10 mouse cellular contexts compared by ENCODE assay signal in genomic region chrX:38589827-38590226, GRCm38 (mm10). TPM values are rescaled to one million over a fixed set of nuclear protein-coding genes. Genes with fewer than 3 reads are reported as not detected.
DNase-seq lines count a peak whose midpoint lies in the region; ATAC-seq and TF ChIP-seq lines count a peak whose summit lies in the region.
"Had no signal": no experiment of that assay in that cellular context is flagged by ENCODE, and none has a peak within 500 bp of the region (broad histone marks: within the 10 kb centered on the region; RNA-seq: fewer than 3 reads in every experiment).

No protein-coding gene starts in this region.

- peak; percentile 49 for DNase-seq in intestine, embryonic 14.5 days (ENCODE audit: low spot score)
- peak; percentile 86 for DNase-seq in ZHBTc4 (ENCODE audit: low read depth, low spot score)
- peak; percentile 64 for DNase-seq in kidney, postnatal 0 days (ENCODE audit: low spot score)
- DNase-seq in lung, postnatal 10 days: peak; percentile 6
- DNase-seq in T-cell, adult 2 months (ENCODE audit: low spot score): no peak
- no peak for DNase-seq in frontal cortex, postnatal 10 days (ENCODE audit: low spot score in 2 of 2)
- DNase-seq: thymus, postnatal 14 days had no signal

- no peak overlapping the region for H3K27ac ChIP-seq in intestine, embryonic 14.5 days (ENCODE audit: low read depth)
- H3K27ac ChIP-seq in intestine, postnatal 0 days (ENCODE audit: low read depth, low read length): no peak overlapping the region
- peak overlapping the region; percentile 31; the same call in 1 of the 2 replicates for H3K27ac ChIP-seq in kidney, postnatal 0 days
- H3K27ac ChIP-seq in forebrain, embryonic 15.5 days (replicated peaks): no peak overlapping the region
- H3K27ac ChIP-seq: embryonic facial prominence, embryonic 15.5 days had no signal

- 0 out of 2 replicates have a peak, but pooled peaks have one; percentile 50 for ATAC-seq in intestine, embryonic 14.5 days (replicated peaks; ENCODE audit: low FRiP score, low TSS enrichment, low read depth)
- no peak for ATAC-seq in intestine, postnatal 0 days
- ATAC-seq in kidney, postnatal 0 days (replicated peaks; ENCODE audit: low FRiP score, low read depth): no peak
- no peak for ATAC-seq in forebrain, embryonic 15.5 days (replicated peaks)

- H3K4me2 ChIP-seq in intestine, embryonic 14.5 days (ENCODE audit: low read length): no peak overlapping the region
- H3K4me2 ChIP-seq in intestine, postnatal 0 days (replicated peaks; ENCODE audit: low read depth): no peak overlapping the region
- no peak overlapping the region for H3K4me2 ChIP-seq in kidney, postnatal 0 days (ENCODE audit: low read length)
- H3K4me2 ChIP-seq in forebrain, embryonic 15.5 days (replicated peaks): no peak overlapping the region
- H3K4me2 ChIP-seq: embryonic facial prominence, embryonic 15.5 days had no signal

- no peak overlapping the region for H3K9ac ChIP-seq in intestine, embryonic 14.5 days (ENCODE audit: low read length)
- H3K9ac ChIP-seq in intestine, postnatal 0 days (ENCODE audit: low read depth, low read length): no peak overlapping the region
- H3K9ac ChIP-seq in kidney, postnatal 0 days (ENCODE audit: low read depth, low read length): no peak overlapping the region
- H3K9ac ChIP-seq in forebrain, embryonic 15.5 days (replicated peaks): no peak overlapping the region
- H3K9ac ChIP-seq: embryonic facial prominence, embryonic 15.5 days had no signal

- no peaks in the 10 kb centered on the region for H3K27me3 ChIP-seq in intestine, embryonic 14.5 days (replicated peaks; ENCODE audit: control insufficient read depth, insufficient read depth, low read length)
- H3K27me3 ChIP-seq in intestine, postnatal 0 days (replicated peaks; ENCODE audit: control insufficient read depth, insufficient read depth, low read length): no peaks in the 10 kb centered on the region
- H3K27me3 ChIP-seq in kidney, postnatal 0 days (ENCODE audit: insufficient read depth, low read length): no peaks in the 10 kb centered on the region
- H3K27me3 ChIP-seq in forebrain, embryonic 15.5 days: no peaks in the 10 kb centered on the region
- H3K27me3 ChIP-seq: embryonic facial prominence, embryonic 15.5 days had no signal

- H3K36me3 ChIP-seq in intestine, embryonic 14.5 days (ENCODE audit: control insufficient read depth, insufficient read depth, low read length): no peaks in the 10 kb centered on the region
- no peaks in the 10 kb centered on the region for H3K36me3 ChIP-seq in intestine, postnatal 0 days (ENCODE audit: control insufficient read depth, insufficient read depth)
- no peaks in the 10 kb centered on the region for H3K36me3 ChIP-seq in kidney, postnatal 0 days (ENCODE audit: insufficient read depth, low read length)
- H3K36me3 ChIP-seq in forebrain, embryonic 15.5 days: no peaks in the 10 kb centered on the region
- H3K36me3 ChIP-seq: embryonic facial prominence, embryonic 15.5 days had no signal

- no peaks in the 10 kb centered on the region for H3K9me3 ChIP-seq in intestine, embryonic 14.5 days (ENCODE audit: control insufficient read depth, low read length)
- H3K9me3 ChIP-seq in intestine, postnatal 0 days (ENCODE audit: control insufficient read depth): no peaks in the 10 kb centered on the region
- no peaks in the 10 kb centered on the region for H3K9me3 ChIP-seq in kidney, postnatal 0 days (replicated peaks; ENCODE audit: low read length)
- no peaks in the 10 kb centered on the region for H3K9me3 ChIP-seq in forebrain, embryonic 15.5 days
- H3K9me3 ChIP-seq: embryonic facial prominence, embryonic 15.5 days had no signal

- H3K4me1 ChIP-seq in intestine, embryonic 14.5 days (replicated peaks; ENCODE audit: control insufficient read depth, insufficient read depth, low read length): no peaks in the 10 kb centered on the region
- H3K4me1 ChIP-seq in intestine, postnatal 0 days (replicated peaks; ENCODE audit: control insufficient read depth, insufficient read depth, low read length): no peaks in the 10 kb centered on the region
- no peaks in the 10 kb centered on the region for H3K4me1 ChIP-seq in kidney, postnatal 0 days (replicated peaks; ENCODE audit: insufficient read depth, low read length)
- H3K4me1 ChIP-seq in forebrain, embryonic 15.5 days: no peaks in the 10 kb centered on the region
- H3K4me1 ChIP-seq: embryonic facial prominence, embryonic 15.5 days had no signal

- no peak for TF ChIP-seq CTCF in intestine, postnatal 0 days (IDR thresholded peaks at IDR 0.05; ENCODE audit: low read depth)
- no peak for TF ChIP-seq CTCF in kidney, postnatal 0 days (IDR thresholded peaks at IDR 0.05; ENCODE audit: low read depth)

- 34% methylated on average over 4 of the region's 4 CpGs for WGBS in intestine, embryonic 14.5 days
- WGBS in intestine, postnatal 0 days: 40% methylated on average over 4 of the region's 4 CpGs
- 29% methylated on average over 4 of the region's 4 CpGs for WGBS in kidney, postnatal 0 days
- WGBS in forebrain, embryonic 15.5 days: 63% methylated on average over 4 of the region's 4 CpGs

- H3K4me3 ChIP-seq in intestine, embryonic 14.5 days (ENCODE audit: low read depth, low read length): no peak overlapping the region
- no peak overlapping the region for H3K4me3 ChIP-seq in intestine, postnatal 0 days (ENCODE audit: low read depth, low read length)
- no peak overlapping the region for H3K4me3 ChIP-seq in kidney, postnatal 0 days (replicated peaks; ENCODE audit: low read depth, low read length)
- no peak overlapping the region for H3K4me3 ChIP-seq in forebrain, embryonic 15.5 days
- H3K4me3 ChIP-seq: embryonic facial prominence, embryonic 15.5 days had no signal

RNA-seq across cellular contexts. Expression of gene Mcts1, which starts 10.6 kb away (rescaled TPM):
- 86.0 and 86.4 TPM in 2 replicates for polyA plus RNA-seq in intestine, embryonic 14.5 days (2014; fragmentation: Nextera tagmentation; extraction: Ambion mirVana)
- polyA plus RNA-seq in intestine, postnatal 0 days (2015; fragmentation: Nextera tagmentation; extraction: Ambion mirVana): 93.5 and 94.7 TPM in 2 replicates
- polyA plus RNA-seq in kidney, postnatal 0 days (2015; fragmentation: Nextera tagmentation; extraction: Ambion mirVana): 92.6 and 97.2 TPM in 2 replicates
- polyA plus RNA-seq in forebrain, embryonic 15.5 days (2015; fragmentation: Nextera tagmentation; extraction: Ambion mirVana): 147 and 152 TPM in 2 replicates

RNA-seq across cellular contexts. Expression of gene Cul4b, which starts 13.8 kb away (rescaled TPM):
- polyA plus RNA-seq in intestine, embryonic 14.5 days (2014; fragmentation: Nextera tagmentation; extraction: Ambion mirVana): 38.3 and 39.0 TPM in 2 replicates
- polyA plus RNA-seq in intestine, postnatal 0 days (2015; fragmentation: Nextera tagmentation; extraction: Ambion mirVana): 12.7 and 12.9 TPM in 2 replicates
- polyA plus RNA-seq in kidney, postnatal 0 days (2015; fragmentation: Nextera tagmentation; extraction: Ambion mirVana): 25.3 and 25.5 TPM in 2 replicates
- polyA plus RNA-seq in forebrain, embryonic 15.5 days (2015; fragmentation: Nextera tagmentation; extraction: Ambion mirVana): 18.1 and 18.5 TPM in 2 replicates

RNA-seq across cellular contexts. Expression of gene C1galt1c1, which starts 45.1 kb away (rescaled TPM):
- 42.0 and 46.4 TPM in 2 replicates for polyA plus RNA-seq in intestine, embryonic 14.5 days (2014; fragmentation: Nextera tagmentation; extraction: Ambion mirVana)
- 61.8 and 68.9 TPM in 2 replicates for polyA plus RNA-seq in intestine, postnatal 0 days (2015; fragmentation: Nextera tagmentation; extraction: Ambion mirVana)
- polyA plus RNA-seq in kidney, postnatal 0 days (2015; fragmentation: Nextera tagmentation; extraction: Ambion mirVana): 53.7 and 57.0 TPM in 2 replicates
- polyA plus RNA-seq in forebrain, embryonic 15.5 days (2015; fragmentation: Nextera tagmentation; extraction: Ambion mirVana): 23.3 and 26.7 TPM in 2 replicates

Comparison
In these comparisons a context has a peak if more than half of its experiments do, and no peak if none do; other contexts are left out.
1. DNase-seq: peak in intestine, embryonic 14.5 days (single experiment), ZHBTc4 (single experiment), kidney, postnatal 0 days (single experiment) and lung, postnatal 10 days (single experiment); none in T-cell, adult 2 months (single experiment) and frontal cortex, postnatal 10 days (0 of 2).